Mouse (Mus musculus) CD4-positive, CD25-positive, alpha-beta regulatory T cell, adult 9 weeks (primary cell): Measurements from ENCODE around the gene Gpm6a. TPM values are rescaled to one million over a fixed set of nuclear protein-coding genes. Genes with fewer than 3 reads are reported as not detected.

Experiments
- polyA plus RNA-seq: library from polyadenylated mRNA; unstranded; fragments of 100-300 nt; shearing (Covaris generic); gene quantifications from one replicate; pipeline ENCODE4 v1.2.1, GENCODE M21; 2017

The Gpm6a gene
- not detected for polyA plus RNA-seq

GRCm38 (mm10) chr8:54954741-54955455 lies at the start of gene Gpm6a:
Gene Gpm6a, plus strand, starts transcription at chr8:54954843.

Other genes starting within 250 kb of the Gpm6a start
- gene Wdr17, start 67.7 kb upstream of the Gpm6a start, polyA plus RNA-seq, result not detected